Mouse (Mus musculus): ENCODE data around the gene Tmbim7.

Gene Tmbim7

GRCm38 (mm10) chr5:3633315-3633714 is 17.7 kb upstream of the Tmbim7 start:
- Histone ChIP-seq H3K36me3 (ENCODE audit: insufficient read depth, low read length) (peaks cover 47% of the 10 kb centered on the region), H3K27me3 (ENCODE audit: insufficient read depth, low read length) (no peaks in the 10 kb centered on the region), H3K4me3 (replicated peaks; ENCODE audit: low read length) (no peak overlapping the region; the same call in 1 of the 2 replicates), H3K4me1 (replicated peaks; ENCODE audit: low read depth, low read length) (peaks cover 12% of the 10 kb centered on the region; the same call in 1 of the 2 replicates), H3K9me3 (ENCODE audit: low read length) (no peaks in the 10 kb centered on the region)
- TF ChIP-seq CTCF (conservative IDR thresholded peaks at IDR 0.05; ENCODE audit: low read length) = no peak
- TF ChIP-seq NANOG (IDR thresholded peaks at IDR 0.05; ENCODE audit: borderline replicate concordance, low read length) = no peak
- TF ChIP-seq POU5F1 (IDR thresholded peaks at IDR 0.05; ENCODE audit: borderline replicate concordance, low read length) = no peak

GRCm38 (mm10) chr5:3633951-3634350 is 17.0 kb upstream of the Tmbim7 start:
- no peak overlapping the region; the same call in 1 of the 2 replicates for H3K4me3 ChIP-seq (replicated peaks; ENCODE audit: low read length)
- H3K4me1 ChIP-seq (replicated peaks; ENCODE audit: low read depth, low read length) = peaks cover 12% of the 10 kb centered on the region; the same call in 1 of the 2 replicates
- peak; percentile 93 for TF ChIP-seq CTCF (conservative IDR thresholded peaks at IDR 0.05; ENCODE audit: low read length)
- TF ChIP-seq POU5F1 (IDR thresholded peaks at IDR 0.05; ENCODE audit: borderline replicate concordance, low read length) = no peak
- H3K27me3 ChIP-seq (ENCODE audit: insufficient read depth, low read length) = no peaks in the 10 kb centered on the region
- no peaks in the 10 kb centered on the region for H3K9me3 ChIP-seq (ENCODE audit: low read length)
- peaks cover 47% of the 10 kb centered on the region for H3K36me3 ChIP-seq (ENCODE audit: insufficient read depth, low read length)

GRCm38 (mm10) chr5:3635286-3635685 is 15.7 kb upstream of the Tmbim7 start:
- Histone ChIP-seq H3K4me1 (replicated peaks; ENCODE audit: low read depth, low read length) (0 out of 2 replicates have a peak, but pooled peaks cover 6% of the 10 kb centered on the region), H3K4me3 (replicated peaks; ENCODE audit: low read length) (no peak overlapping the region), H3K9me3 (ENCODE audit: low read length) (no peaks in the 10 kb centered on the region), H3K27me3 (ENCODE audit: insufficient read depth, low read length) (no peaks in the 10 kb centered on the region), H3K36me3 (ENCODE audit: insufficient read depth, low read length) (peaks cover 49% of the 10 kb centered on the region)
- TF ChIP-seq CTCF (conservative IDR thresholded peaks at IDR 0.05; ENCODE audit: low read length) (no peak), POU5F1 (IDR thresholded peaks at IDR 0.05; ENCODE audit: borderline replicate concordance, low read length) (no peak), NANOG (IDR thresholded peaks at IDR 0.05; ENCODE audit: borderline replicate concordance, low read length) (no peak)

GRCm38 (mm10) chr5:3644621-3645020 is 6.4 kb upstream of the Tmbim7 start:
- H3K36me3 ChIP-seq (ENCODE audit: insufficient read depth, low read length) = peaks cover 57% of the 10 kb centered on the region
- no peak overlapping the region for H3K4me3 ChIP-seq (replicated peaks; ENCODE audit: low read length)
- no peaks in the 10 kb centered on the region for H3K9me3 ChIP-seq (ENCODE audit: low read length)
- TF ChIP-seq NANOG (IDR thresholded peaks at IDR 0.05; ENCODE audit: borderline replicate concordance, low read length) (no peak), CTCF (conservative IDR thresholded peaks at IDR 0.05; ENCODE audit: low read length) (no peak), POU5F1 (IDR thresholded peaks at IDR 0.05; ENCODE audit: borderline replicate concordance, low read length) (no peak)
- no peaks in the 10 kb centered on the region for H3K27me3 ChIP-seq (ENCODE audit: insufficient read depth, low read length)
- peaks cover 15% of the 10 kb centered on the region for H3K4me1 ChIP-seq (replicated peaks; ENCODE audit: low read depth, low read length)

- no peaks in the 10 kb centered on the region for H3K9me3 ChIP-seq (ENCODE audit: low read length)
- peaks cover 15% of the 10 kb centered on the region for H3K4me1 ChIP-seq (replicated peaks; ENCODE audit: low read depth, low read length)
- H3K4me3 ChIP-seq (replicated peaks; ENCODE audit: low read length) = no peak overlapping the region
- no peaks in the 10 kb centered on the region for H3K27me3 ChIP-seq (ENCODE audit: insufficient read depth, low read length)
- TF ChIP-seq CTCF (conservative IDR thresholded peaks at IDR 0.05; ENCODE audit: low read length) = no peak
- no peak for TF ChIP-seq POU5F1 (IDR thresholded peaks at IDR 0.05; ENCODE audit: borderline replicate concordance, low read length)
- TF ChIP-seq NANOG (IDR thresholded peaks at IDR 0.05; ENCODE audit: borderline replicate concordance, low read length) = no peak
- peaks cover 52% of the 10 kb centered on the region for H3K36me3 ChIP-seq (ENCODE audit: insufficient read depth, low read length)
These were observed 5.7 kb upstream of the Tmbim7 start for GRCm38 (mm10) chr5:3645326-3645725.

GRCm38 (mm10) chr5:3646539-3646938 is 4.4 kb upstream of the Tmbim7 start:
- Histone ChIP-seq H3K4me3 (replicated peaks; ENCODE audit: low read length) (peak overlapping the region; percentile 98), H3K9me3 (ENCODE audit: low read length) (no peaks in the 10 kb centered on the region), H3K36me3 (ENCODE audit: insufficient read depth, low read length) (peaks cover 42% of the 10 kb centered on the region), H3K4me1 (replicated peaks; ENCODE audit: low read depth, low read length) (peaks cover 15% of the 10 kb centered on the region), H3K27me3 (ENCODE audit: insufficient read depth, low read length) (no peaks in the 10 kb centered on the region)
- TF ChIP-seq NANOG (IDR thresholded peaks at IDR 0.05; ENCODE audit: borderline replicate concordance, low read length) = no peak
- no peak for TF ChIP-seq CTCF (conservative IDR thresholded peaks at IDR 0.05; ENCODE audit: low read length)
- no peak for TF ChIP-seq POU5F1 (IDR thresholded peaks at IDR 0.05; ENCODE audit: borderline replicate concordance, low read length)

GRCm38 (mm10) chr5:3646991-3647707 is 3.8 kb upstream of the Tmbim7 start:
- peaks cover 36% of the 10 kb centered on the region for H3K36me3 ChIP-seq (ENCODE audit: insufficient read depth, low read length)
- no peak for TF ChIP-seq POU5F1 (IDR thresholded peaks at IDR 0.05; ENCODE audit: borderline replicate concordance, low read length)
- no peak; the same call in 1 of the 2 replicates for TF ChIP-seq CTCF (conservative IDR thresholded peaks at IDR 0.05; ENCODE audit: low read length)
- TF ChIP-seq NANOG (IDR thresholded peaks at IDR 0.05; ENCODE audit: borderline replicate concordance, low read length) = no peak
- H3K27me3 ChIP-seq (ENCODE audit: insufficient read depth, low read length) = no peaks in the 10 kb centered on the region
- no peaks in the 10 kb centered on the region for H3K9me3 ChIP-seq (ENCODE audit: low read length)
- H3K4me3 ChIP-seq (replicated peaks; ENCODE audit: low read length) = peak overlapping the region; percentile 98
- H3K4me1 ChIP-seq (replicated peaks; ENCODE audit: low read depth, low read length) = peaks cover 15% of the 10 kb centered on the region

- peaks cover 15% of the 10 kb centered on the region for H3K4me1 ChIP-seq (replicated peaks; ENCODE audit: low read depth, low read length)
- H3K9me3 ChIP-seq (ENCODE audit: low read length) = peaks cover 1% of the 10 kb centered on the region; the same call in 1 of the 2 replicates
- peak overlapping the region; percentile 98 for H3K4me3 ChIP-seq (replicated peaks; ENCODE audit: low read length)
- TF ChIP-seq CTCF (conservative IDR thresholded peaks at IDR 0.05; ENCODE audit: low read length) (no peak), NANOG (IDR thresholded peaks at IDR 0.05; ENCODE audit: borderline replicate concordance, low read length) (no peak), POU5F1 (IDR thresholded peaks at IDR 0.05; ENCODE audit: borderline replicate concordance, low read length) (no peak)
- peaks cover 30% of the 10 kb centered on the region for H3K36me3 ChIP-seq (ENCODE audit: insufficient read depth, low read length)
- no peaks in the 10 kb centered on the region for H3K27me3 ChIP-seq (ENCODE audit: insufficient read depth, low read length)
These were observed 3.3 kb upstream of the Tmbim7 start for GRCm38 (mm10) chr5:3647708-3648121.

Data from E14TG2a.4 (cell line).